Mouse (Mus musculus): ENCODE data around the gene Tgds.
A peak's percentile ranks its signal among the peaks of the same experiment; 100 is the strongest.
"Not testable (repeated sequence)": the region's sequence is repeated elsewhere in the genome, so short reads cannot be mapped to it uniquely, and the experiment has no call there.

The Tgds gene

DNA sequence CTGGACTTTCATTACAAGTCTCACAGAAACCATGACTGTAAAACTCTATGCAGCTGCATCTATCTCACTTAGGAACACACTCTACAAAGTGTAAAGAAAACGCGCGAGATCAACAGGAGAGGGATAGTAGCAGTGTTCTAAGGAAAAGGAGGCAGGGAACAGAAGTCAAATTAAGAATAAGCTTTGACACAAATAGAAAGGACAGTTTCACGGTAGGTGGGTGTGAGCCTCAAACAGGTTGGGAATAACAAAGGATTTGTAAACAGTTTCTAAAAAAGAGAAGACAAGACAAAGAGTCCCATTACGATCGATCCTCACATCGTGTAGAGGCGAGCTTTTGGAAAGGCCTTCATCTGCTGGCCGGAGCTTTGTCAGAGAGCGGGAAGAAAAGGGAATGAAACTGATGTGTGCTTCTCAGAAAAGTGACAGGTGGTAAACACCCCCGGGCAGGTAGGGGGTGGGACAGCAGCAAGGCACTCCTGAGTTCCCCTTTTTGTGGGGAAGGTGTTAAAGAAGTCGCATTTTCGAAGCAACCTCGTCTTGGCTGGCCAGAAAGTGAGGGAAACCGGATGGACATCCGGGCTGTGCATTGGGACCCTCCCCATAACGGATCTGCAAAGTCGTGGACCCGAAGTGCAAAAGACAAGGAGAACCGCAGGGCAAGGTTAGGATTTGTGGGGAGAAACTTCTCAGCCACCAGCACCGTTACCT is 469 bp downstream of the Tgds start:
- DNase-seq (ENCODE audit: low spot score), result no peak

GRCm38 (mm10) chr14:118131472-118131871 is 1.1 kb downstream of the Tgds start:
- no peak for DNase-seq (ENCODE audit: low spot score)

DNA sequence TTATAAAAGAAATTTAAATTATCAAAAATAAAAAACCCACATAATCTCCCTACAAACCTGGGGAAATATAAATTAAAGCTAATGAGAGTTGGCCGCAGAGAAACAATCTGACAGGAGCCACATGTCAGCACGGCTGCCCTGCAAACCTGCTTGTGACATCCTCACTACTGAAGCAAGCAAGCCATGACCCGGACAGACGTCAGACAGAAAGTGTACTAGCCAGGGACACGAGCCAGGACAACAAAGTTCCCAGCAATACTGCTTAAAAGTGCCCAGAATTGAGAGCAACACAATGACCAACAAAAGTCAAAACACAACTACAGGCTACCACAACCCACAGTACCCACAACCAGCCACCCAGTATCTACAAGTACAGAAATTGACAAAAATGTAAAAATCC is 6.3 kb downstream of the Tgds start:
- DNase-seq (ENCODE audit: low spot score), result no peak

GRCm38 (mm10) chr14:118124771-118125170 is 7.8 kb downstream of the Tgds start:
- DNase-seq (ENCODE audit: low spot score), result no peak

- no peak for DNase-seq (ENCODE audit: low spot score)
These were observed 8.4 kb downstream of the Tgds start for GRCm38 (mm10) chr14:118124129-118124528.

- no peak for DNase-seq (ENCODE audit: low spot score)
These were observed 19.4 kb downstream of the Tgds start for GRCm38 (mm10) chr14:118113116-118113515.

GRCm38 (mm10) chr14:118107479-118107878 is 25.1 kb downstream of the Tgds start:
- not testable (repeated sequence) for DNase-seq (ENCODE audit: low spot score)

DNA sequence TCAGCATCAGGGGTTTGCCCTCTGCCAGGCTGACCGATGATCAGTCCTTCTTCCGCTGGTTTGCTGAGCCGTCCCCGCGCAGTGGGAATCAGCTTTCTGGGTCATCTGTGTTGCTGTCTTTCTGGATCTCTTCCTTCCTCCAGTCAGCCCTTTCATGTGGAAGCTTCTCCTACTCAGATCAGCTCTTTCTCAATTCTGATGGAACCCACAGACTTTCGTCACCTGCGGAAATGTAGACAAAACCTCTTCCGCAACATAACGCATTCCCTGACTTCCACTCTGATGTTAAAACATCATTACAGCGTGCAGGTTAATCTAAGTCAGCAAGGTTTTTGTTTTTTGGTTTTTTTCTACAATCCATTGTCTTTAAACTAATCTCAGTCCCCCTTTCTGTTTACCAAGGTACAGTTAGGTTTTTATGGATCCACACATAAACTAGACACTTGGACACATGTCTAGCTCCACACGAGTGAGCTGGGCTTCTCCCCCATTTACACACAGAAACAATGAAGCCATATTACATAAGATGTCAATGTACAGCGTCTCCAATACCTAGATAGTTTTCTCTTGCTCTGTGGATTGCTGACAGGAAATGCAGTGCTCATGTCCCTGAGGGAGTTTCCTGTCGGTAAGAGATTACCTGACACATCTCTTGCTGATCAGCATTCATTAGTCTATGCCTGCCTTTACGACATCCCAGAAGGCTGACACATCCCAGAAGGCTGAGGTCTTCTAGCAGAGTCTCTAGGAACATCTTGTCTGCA is 31.1 kb downstream of the Tgds start:
- DNase-seq (ENCODE audit: low spot score), result no peak

- DNase-seq (ENCODE audit: low spot score), result no peak
These were observed 34.3 kb downstream of the Tgds start for GRCm38 (mm10) chr14:118098265-118098664.

DNA sequence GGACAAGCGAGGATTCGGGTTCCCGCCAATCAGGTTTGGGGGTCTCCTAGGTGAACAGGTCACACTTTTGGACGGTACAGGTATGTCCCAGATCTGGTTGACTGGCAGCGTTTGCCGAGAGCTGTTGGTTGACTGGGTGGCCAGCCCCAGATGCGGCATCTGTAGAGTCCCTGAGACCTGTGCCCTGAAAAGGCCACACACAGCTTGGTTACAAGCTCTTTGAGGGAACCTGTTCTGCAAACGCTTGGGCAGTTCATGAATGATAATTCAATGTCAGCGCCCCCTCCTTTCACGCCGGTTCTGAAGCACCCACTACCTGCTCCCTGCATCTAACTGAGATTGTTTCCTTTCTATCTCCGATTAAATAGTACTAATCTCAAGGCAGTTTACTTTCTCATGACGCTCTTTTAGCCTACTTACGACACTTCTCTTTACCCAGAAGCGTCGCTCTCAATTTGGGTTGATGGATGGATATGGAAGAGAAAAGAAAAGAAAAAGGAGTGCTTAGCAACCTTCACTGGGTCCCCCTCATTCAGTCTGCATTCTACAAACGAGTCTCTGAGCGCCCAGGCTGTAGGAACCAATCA is 42.7 kb downstream of the Tgds start:
- DNase-seq (ENCODE audit: low spot score), result peak; percentile 33

- DNase-seq (ENCODE audit: low spot score), result peak; percentile 94
These were observed 43.2 kb downstream of the Tgds start for GRCm38 (mm10) chr14:118089215-118089805.

GRCm38 (mm10) chr14:118088437-118089207 is 43.9 kb downstream of the Tgds start:
- DNase-seq (ENCODE audit: low spot score), result peak; percentile 42

DNA sequence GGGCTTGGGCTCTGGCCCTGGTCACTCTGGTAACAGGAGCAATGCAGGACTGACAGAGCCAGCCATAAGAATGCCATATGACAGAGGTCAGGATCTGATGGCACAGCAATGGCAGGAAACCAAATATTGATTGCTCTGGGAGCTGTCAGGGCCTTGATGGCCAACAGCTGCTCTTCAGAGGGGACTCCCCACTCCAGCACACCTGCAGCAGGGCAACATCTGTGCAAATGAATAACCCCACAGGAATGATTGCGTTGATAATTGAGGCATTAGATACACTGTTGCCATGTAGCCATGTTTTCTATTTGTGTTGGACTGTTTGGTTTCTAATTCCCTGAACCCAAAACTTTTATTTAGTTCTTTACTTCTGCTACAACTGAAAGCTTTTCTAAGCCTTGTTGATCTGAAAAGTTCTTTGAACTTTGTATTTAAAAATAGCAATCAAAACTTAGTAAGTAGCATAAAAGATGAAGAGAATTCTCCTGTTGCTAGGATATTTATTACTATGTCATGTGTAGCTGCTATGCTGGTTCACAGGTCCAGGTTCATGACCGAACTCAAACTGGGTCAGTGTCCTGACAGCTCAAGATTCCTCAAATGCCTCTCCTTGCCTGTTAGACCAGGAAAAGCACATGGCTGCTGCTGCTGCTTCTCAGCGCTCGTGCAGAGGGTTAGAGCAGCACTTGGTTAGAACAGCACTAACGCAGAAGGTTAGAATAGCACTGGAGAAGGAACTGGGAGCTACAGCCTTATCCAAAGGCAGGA is 46.1 kb downstream of the Tgds start:
- no peak for DNase-seq (ENCODE audit: low spot score)

GRCm38 (mm10) chr14:118083851-118084250 is 48.7 kb downstream of the Tgds start:
- no peak for DNase-seq (ENCODE audit: low spot score)

DNA sequence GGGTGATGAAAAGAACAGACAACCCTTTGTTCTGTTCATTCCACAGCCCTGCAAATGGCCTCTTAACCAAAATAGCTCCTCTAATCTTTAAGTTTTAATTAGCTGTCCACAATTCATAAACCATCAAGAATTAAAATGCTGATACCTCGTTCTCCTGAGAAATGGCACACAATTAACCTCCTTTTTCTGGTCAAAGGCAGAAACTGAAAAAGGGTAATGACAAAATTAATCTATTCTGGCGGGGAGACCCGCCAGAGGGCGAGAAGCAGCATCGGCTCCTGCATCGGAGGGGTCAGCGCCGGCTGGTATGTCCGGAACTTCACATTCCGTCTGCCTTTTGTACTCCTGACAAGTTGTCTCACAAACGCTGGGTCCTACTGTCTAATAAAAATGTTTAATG is 51.9 kb downstream of the Tgds start:
- peak; percentile 36 for DNase-seq (ENCODE audit: low spot score)

GRCm38 (mm10) chr14:118070100-118070499 is 62.5 kb downstream of the Tgds start:
- DNase-seq (ENCODE audit: low spot score), result no peak

GRCm38 (mm10) chr14:118069439-118070079 is 63.0 kb downstream of the Tgds start:
- no peak for DNase-seq (ENCODE audit: low spot score)

All from embryo, embryonic 10 days (tissue).